Mouse (Mus musculus): ENCODE data around the gene Gm5617. TPM values are rescaled to one million over a fixed set of nuclear protein-coding genes. Genes with fewer than 3 reads are reported as not detected.
A peak's percentile ranks its signal among the peaks of the same experiment; 100 is the strongest.
"Not testable (repeated sequence)": the region's sequence is repeated elsewhere in the genome, so short reads cannot be mapped to it uniquely, and the experiment has no call there.

The Gm5617 gene
- polyA plus RNA-seq, 1 experiment from 2014 or later: 37.0 TPM

GRCm38 (mm10) chr9:48510134-48510533, 14.9 kb downstream of the Gm5617 start:
- Histone ChIP-seq H3K4me2 (no peak overlapping the region), H3K4me3 (replicated peaks) (no peak overlapping the region), H3K9me3 (no peaks in the 10 kb centered on the region), H3K27ac (no peak overlapping the region), H3K27me3 (no peaks in the 10 kb centered on the region), H3K9ac (no peak overlapping the region), H3K4me1 (no peaks in the 10 kb centered on the region), H3K36me3 (replicated peaks) (no peaks in the 10 kb centered on the region)
- no peak for ATAC-seq (ENCODE audit: low FRiP score)
- 88% methylated on average over 5 of the region's 5 CpGs for WGBS

DNA sequence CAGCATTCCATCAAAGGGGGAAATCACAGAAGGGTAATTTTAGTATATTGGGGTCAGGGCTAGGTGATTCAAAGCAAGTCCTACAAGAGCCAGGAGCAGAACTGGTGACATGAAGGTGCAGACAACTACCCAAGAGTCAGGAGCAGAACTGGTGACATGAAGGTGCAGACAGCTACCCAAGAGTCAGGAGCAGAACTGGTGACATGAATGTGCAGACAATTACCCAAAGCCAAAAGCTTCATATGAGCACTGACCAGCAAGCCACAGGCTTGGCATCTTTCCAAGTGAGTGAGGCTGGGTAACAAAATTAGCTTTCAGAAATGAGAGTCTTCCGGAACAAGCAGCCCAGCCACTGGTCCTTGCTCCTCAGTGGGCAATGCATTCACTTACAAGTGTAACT, 20.1 kb downstream of the Gm5617 start:
- Histone ChIP-seq H3K27ac (no peak overlapping the region), H3K27me3 (no peaks in the 10 kb centered on the region), H3K4me2 (no peak overlapping the region), H3K36me3 (replicated peaks) (no peaks in the 10 kb centered on the region), H3K9ac (no peak overlapping the region), H3K9me3 (no peaks in the 10 kb centered on the region), H3K4me1 (peaks cover 9% of the 10 kb centered on the region), H3K4me3 (replicated peaks) (no peak overlapping the region)
- ATAC-seq (ENCODE audit: low FRiP score): no peak
- whole genome bisulfite sequencing: 83% methylated on average over 1 of the region's 1 CpGs

- Histone ChIP-seq H3K27ac (peak overlapping the region; percentile 78), H3K9ac (no peak overlapping the region), H3K4me1 (peaks cover 9% of the 10 kb centered on the region), H3K27me3 (no peaks in the 10 kb centered on the region), H3K4me2 (peak overlapping the region; percentile 43), H3K36me3 (replicated peaks) (no peaks in the 10 kb centered on the region), H3K9me3 (no peaks in the 10 kb centered on the region), H3K4me3 (replicated peaks) (0 out of 2 replicates have a peak overlapping the region, but pooled peaks have one; percentile 10)
- peak; percentile 76; the same call in 1 of the 2 replicates for ATAC-seq (ENCODE audit: low FRiP score)
- 30% methylated on average over 11 of the region's 11 CpGs for WGBS
Observed at GRCm38 (mm10) chr9:48516615-48517371, 21.6 kb downstream of the Gm5617 start.

DNA sequence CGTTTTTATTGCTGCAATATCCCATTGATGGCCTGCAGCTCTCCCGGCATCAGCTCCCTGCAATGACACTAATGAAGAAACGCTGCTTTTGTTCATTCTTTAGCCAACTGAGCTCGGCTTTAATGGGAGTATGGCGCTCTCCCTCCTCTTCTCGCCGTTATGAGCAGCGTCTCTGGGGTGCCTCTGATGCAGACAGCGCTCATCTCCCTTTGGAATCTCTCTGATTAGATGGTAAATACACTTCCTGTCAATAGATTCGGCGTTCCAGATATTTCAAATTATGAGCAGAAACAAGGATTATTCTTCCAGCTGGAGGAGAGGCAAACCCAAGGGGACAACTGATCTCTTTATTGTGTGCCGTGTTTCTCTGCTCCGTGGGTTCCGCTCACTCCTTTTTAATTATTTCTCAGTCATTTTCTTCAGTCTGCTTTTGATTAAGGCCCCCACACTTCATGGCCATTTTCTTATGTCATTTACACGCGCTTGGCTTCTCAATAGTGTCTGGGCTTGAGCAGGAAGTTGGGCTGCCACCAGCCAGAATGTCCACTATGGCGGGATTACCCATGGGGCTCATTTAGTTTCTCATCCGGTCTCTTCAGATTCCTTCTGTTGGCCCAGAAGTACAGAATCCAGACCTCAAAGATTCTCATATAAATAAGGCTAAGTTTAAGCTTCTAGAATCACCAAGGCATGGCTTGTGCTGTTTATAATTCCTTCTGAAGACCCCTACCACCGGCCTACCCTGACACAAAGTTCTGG, 22.3 kb downstream of the Gm5617 start:
- Histone ChIP-seq H3K4me3 (replicated peaks) (0 out of 2 replicates have a peak overlapping the region, but pooled peaks have one; percentile 10), H3K27me3 (no peaks in the 10 kb centered on the region), H3K9me3 (no peaks in the 10 kb centered on the region), H3K4me2 (peak overlapping the region; percentile 43), H3K36me3 (replicated peaks) (no peaks in the 10 kb centered on the region), H3K4me1 (peaks cover 9% of the 10 kb centered on the region), H3K27ac (peak overlapping the region; percentile 78), H3K9ac (no peak overlapping the region)
- peak; percentile 76; the same call in 1 of the 2 replicates for ATAC-seq (ENCODE audit: low FRiP score)
- WGBS: 27% methylated on average over 19 of the region's 19 CpGs

- not testable (repeated sequence) for H3K4me2 ChIP-seq; H3K4me3 ChIP-seq (replicated peaks); H3K9me3 ChIP-seq; H3K4me1 ChIP-seq; H3K27me3 ChIP-seq; ATAC-seq (ENCODE audit: low FRiP score); H3K27ac ChIP-seq; H3K9ac ChIP-seq; H3K36me3 ChIP-seq (replicated peaks)
- 68% methylated on average over 4 of the region's 7 CpGs for WGBS
Observed at GRCm38 (mm10) chr9:48520405-48520804, 25.2 kb downstream of the Gm5617 start.

GRCm38 (mm10) chr9:48525566-48525965, 30.3 kb downstream of the Gm5617 start:
- no peak for ATAC-seq (ENCODE audit: low FRiP score)
- 19% methylated on average over 1 of the region's 1 CpGs for WGBS
- no peaks in the 10 kb centered on the region for H3K36me3 ChIP-seq (replicated peaks)

DNA sequence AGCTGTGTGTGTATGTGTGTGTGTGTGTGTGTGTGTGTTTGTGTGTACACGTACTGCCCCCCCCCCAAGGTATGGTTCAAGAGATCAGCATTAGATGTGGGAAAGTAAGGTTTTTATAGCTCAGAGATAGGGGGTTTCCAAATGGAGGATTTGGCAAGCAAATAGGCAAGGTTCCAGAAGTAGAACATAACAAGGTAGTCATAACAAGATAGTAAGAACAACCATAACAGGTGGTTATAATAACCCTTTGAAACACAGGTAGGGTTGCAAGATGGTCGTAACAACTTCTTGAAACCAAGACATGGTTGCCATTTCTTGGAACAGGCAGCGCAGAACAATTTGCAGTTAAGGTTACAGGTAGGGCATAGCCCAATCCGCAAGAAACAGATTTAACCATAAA, 31.3 kb downstream of the Gm5617 start:
- Histone ChIP-seq H3K4me2 (no peak overlapping the region), H3K27me3 (no peaks in the 10 kb centered on the region), H3K36me3 (replicated peaks) (no peaks in the 10 kb centered on the region), H3K4me3 (replicated peaks) (no peak overlapping the region), H3K4me1 (no peaks in the 10 kb centered on the region), H3K9me3 (no peaks in the 10 kb centered on the region), H3K9ac (no peak overlapping the region), H3K27ac (no peak overlapping the region)
- WGBS: 94% methylated on average over 4 of the region's 4 CpGs
- no peak for ATAC-seq (ENCODE audit: low FRiP score)

More at GRCm38 (mm10) chr9:48525566-48525965, 30.3 kb downstream of the Gm5617 start:
- no peak overlapping the region for H3K4me2 ChIP-seq
- H3K27me3 ChIP-seq: no peaks in the 10 kb centered on the region
- no peaks in the 10 kb centered on the region for H3K4me1 ChIP-seq
- H3K27ac ChIP-seq: no peak overlapping the region
- no peaks in the 10 kb centered on the region for H3K9me3 ChIP-seq
- no peak overlapping the region for H3K4me3 ChIP-seq (replicated peaks)
- H3K9ac ChIP-seq: no peak overlapping the region

GRCm38 (mm10) chr9:48531294-48531693, 36.1 kb downstream of the Gm5617 start:
- Histone ChIP-seq H3K9me3 (no peaks in the 10 kb centered on the region), H3K27ac (no peak overlapping the region), H3K4me1 (no peaks in the 10 kb centered on the region), H3K4me2 (no peak overlapping the region), H3K4me3 (replicated peaks) (no peak overlapping the region), H3K36me3 (replicated peaks) (no peaks in the 10 kb centered on the region), H3K27me3 (0 out of 2 replicates have a peak, but pooled peaks cover 3% of the 10 kb centered on the region), H3K9ac (no peak overlapping the region)
- no peak for ATAC-seq (ENCODE audit: low FRiP score)
- 90% methylated on average over 4 of the region's 4 CpGs for WGBS

DNA sequence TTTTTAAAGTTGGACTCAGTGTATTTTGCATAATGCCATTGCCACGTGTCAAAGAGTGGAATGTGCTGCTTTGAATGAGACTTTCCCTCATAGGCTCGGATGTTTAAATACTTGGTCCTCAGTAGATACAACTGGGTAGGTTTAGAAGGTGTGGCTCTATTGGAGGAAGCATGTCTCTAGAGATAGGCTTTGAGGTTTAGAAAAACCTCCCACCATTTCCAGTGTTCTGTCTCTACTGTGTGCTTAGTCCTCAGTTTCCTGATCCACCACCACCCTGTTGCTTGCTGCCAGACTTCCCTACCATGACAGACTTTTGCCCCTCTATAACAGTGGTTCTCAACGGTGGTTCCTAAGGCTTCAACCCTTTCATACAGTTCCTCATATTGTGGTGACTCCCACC, 37.0 kb downstream of the Gm5617 start:
- peaks cover 5% of the 10 kb centered on the region; the same call in 1 of the 2 replicates for H3K27me3 ChIP-seq
- no peaks in the 10 kb centered on the region for H3K4me1 ChIP-seq
- no peak for ATAC-seq (ENCODE audit: low FRiP score)
- WGBS: 68% methylated on average over 3 of the region's 3 CpGs
- no peak overlapping the region for H3K9ac ChIP-seq
- H3K9me3 ChIP-seq: no peaks in the 10 kb centered on the region
- H3K4me2 ChIP-seq: no peak overlapping the region
- H3K36me3 ChIP-seq (replicated peaks): no peaks in the 10 kb centered on the region
- H3K27ac ChIP-seq: no peak overlapping the region
- no peak overlapping the region for H3K4me3 ChIP-seq (replicated peaks)

DNA sequence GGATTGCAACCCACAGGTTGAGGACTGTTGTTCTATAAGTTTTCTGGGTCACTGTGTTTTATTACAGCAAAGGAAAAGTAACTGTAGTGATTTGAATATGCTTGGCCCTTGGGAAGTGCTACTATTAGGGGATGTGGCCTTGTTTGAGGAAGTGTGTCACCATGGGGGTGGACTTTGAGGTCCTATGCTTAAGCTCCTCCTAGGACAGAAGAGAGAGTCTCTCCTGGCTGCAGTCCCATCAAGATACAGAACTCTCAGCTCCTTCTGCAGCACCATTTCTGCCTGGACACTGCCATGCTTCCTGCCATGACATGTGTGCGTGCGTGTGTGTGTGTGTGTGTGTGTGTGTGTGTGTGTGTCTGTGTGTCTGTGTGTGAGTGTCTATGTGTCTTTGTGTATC, 37.5 kb downstream of the Gm5617 start:
- Histone ChIP-seq H3K27ac (no peak overlapping the region), H3K9ac (no peak overlapping the region), H3K4me3 (replicated peaks) (no peak overlapping the region), H3K36me3 (replicated peaks) (no peaks in the 10 kb centered on the region), H3K27me3 (peaks cover 7% of the 10 kb centered on the region; the same call in 1 of the 2 replicates), H3K4me1 (no peaks in the 10 kb centered on the region), H3K9me3 (no peaks in the 10 kb centered on the region), H3K4me2 (no peak overlapping the region)
- 93% methylated on average over 2 of the region's 2 CpGs for WGBS
- no peak for ATAC-seq (ENCODE audit: low FRiP score)

GRCm38 (mm10) chr9:48536414-48536813, 41.2 kb downstream of the Gm5617 start:
- Histone ChIP-seq H3K9ac (no peak overlapping the region), H3K27ac (no peak overlapping the region), H3K27me3 (peaks cover 7% of the 10 kb centered on the region; the same call in 1 of the 2 replicates), H3K4me1 (peaks cover 13% of the 10 kb centered on the region), H3K4me3 (replicated peaks) (no peak overlapping the region), H3K4me2 (no peak overlapping the region), H3K36me3 (replicated peaks) (no peaks in the 10 kb centered on the region), H3K9me3 (0 out of 2 replicates have a peak, but pooled peaks cover 4% of the 10 kb centered on the region)
- 73% methylated on average over 1 of the region's 1 CpGs for WGBS
- no peak for ATAC-seq (ENCODE audit: low FRiP score)

DNA sequence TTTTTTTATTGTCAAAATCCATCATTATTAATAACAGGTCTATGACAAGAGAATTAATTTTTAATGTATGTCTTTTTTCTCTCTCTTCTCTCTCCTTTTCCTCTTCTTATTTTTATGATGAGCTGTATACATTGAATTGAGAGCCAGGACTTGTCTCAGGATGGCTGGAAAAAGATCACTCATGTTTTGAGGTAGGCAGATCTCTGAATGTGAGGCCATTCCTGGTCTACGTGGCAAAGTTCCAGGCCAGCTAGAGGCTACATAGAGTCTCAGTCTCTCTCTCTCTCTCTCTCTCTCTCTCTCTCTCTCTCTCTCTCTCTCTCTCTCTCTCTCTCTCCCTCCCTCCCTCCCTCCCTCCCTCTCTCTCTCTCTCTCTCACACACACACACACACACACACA, 42.4 kb downstream of the Gm5617 start:
- H3K4me3 ChIP-seq (replicated peaks); ATAC-seq (ENCODE audit: low FRiP score); H3K9ac ChIP-seq; H3K27me3 ChIP-seq; H3K9me3 ChIP-seq; H3K36me3 ChIP-seq (replicated peaks); H3K27ac ChIP-seq: not testable (repeated sequence)
- 23% methylated on average over 1 of the region's 1 CpGs for WGBS
- peak overlapping the region; percentile 58 for H3K4me2 ChIP-seq
- peaks cover 13% of the 10 kb centered on the region for H3K4me1 ChIP-seq
